Comparison of ENCODE assay signal across 21 mouse cellular contexts in genomic region chr5:73252739-73253138, GRCm38 (mm10). TPM values are rescaled to one million over a fixed set of nuclear protein-coding genes. Genes with fewer than 3 reads are reported as not detected.
A peak's percentile ranks its signal among the peaks of the same experiment; 100 is the strongest.
DNase-seq lines count a peak whose midpoint lies in the region; ATAC-seq and TF ChIP-seq lines count a peak whose summit lies in the region.
"Had no signal": no experiment of that assay in that cellular context is flagged by ENCODE, and none has a peak within 500 bp of the region (broad histone marks: within the 10 kb centered on the region; RNA-seq: fewer than 3 reads in every experiment).

No protein-coding gene starts in this region.

- H3K4me1 ChIP-seq in erythroblast, embryonic 14.5 days (ENCODE audit: control insufficient read depth): peaks cover 75% of the 10 kb centered on the region
- peaks cover 34% of the 10 kb centered on the region for H3K4me1 ChIP-seq in heart, embryonic 15.5 days (replicated peaks)
- peaks cover 20% of the 10 kb centered on the region for H3K4me1 ChIP-seq in liver, postnatal 0 days (ENCODE audit: insufficient read depth)

- H3K36me3 ChIP-seq in erythroblast, embryonic 14.5 days (ENCODE audit: control insufficient read depth): peaks cover 37% of the 10 kb centered on the region
- H3K36me3 ChIP-seq in heart, embryonic 15.5 days: no peaks in the 10 kb centered on the region
- no peaks in the 10 kb centered on the region; the same call in 1 of the 2 replicates for H3K36me3 ChIP-seq in liver, postnatal 0 days (replicated peaks; ENCODE audit: insufficient read depth, low read length)
- H3K36me3 ChIP-seq: limb, embryonic 13.5 days; lung, embryonic 15.5 days; midbrain, embryonic 12.5 days had no signal

- TF ChIP-seq EP300 in liver, postnatal 0 days (IDR thresholded peaks at IDR 0.05; ENCODE audit: low read depth): peak; percentile 61; the same call in 1 of the 2 replicates

- 0 out of 2 replicates have a peak overlapping the region, but pooled peaks have one; percentile 35 for H3K27ac ChIP-seq in heart, embryonic 15.5 days
- no peak overlapping the region for H3K27ac ChIP-seq in liver, postnatal 0 days (ENCODE audit: low read depth)
- H3K27ac ChIP-seq: hindbrain, embryonic 14.5 days; limb, embryonic 13.5 days; lung, embryonic 15.5 days; midbrain, embryonic 12.5 days had no signal

- peak overlapping the region; percentile 37 for H3K4me3 ChIP-seq in erythroblast, embryonic 14.5 days (replicated peaks)
- no peak overlapping the region for H3K4me3 ChIP-seq in heart, embryonic 15.5 days
- no peak overlapping the region for H3K4me3 ChIP-seq in liver, postnatal 0 days (ENCODE audit: low read depth, low read length)
- H3K4me3 ChIP-seq: limb, embryonic 13.5 days; lung, embryonic 15.5 days; midbrain, embryonic 12.5 days had no signal

- DNase-seq in heart, postnatal 4 days: no peak
- DNase-seq in c-Kit-positive CD71-positive TER-119-negative erythroid progenitor cells, embryonic 14.5 days (ENCODE audit: low read depth): peak; percentile 34
- no peak for DNase-seq in liver, postnatal 0 days
- no peak for DNase-seq in layer of hippocampus, postnatal 25 days (ENCODE audit: extremely low spot score in 1 of 2, low spot score in 1 of 2)
- no peak for DNase-seq in layer of hippocampus, adult 9-11 months
- DNase-seq: adrenal gland, postnatal 36 days; cerebellum, adult 9-10 months; gastrocnemius, postnatal 25 days; heart, postnatal 10 days; lung, postnatal 4 days; right cerebral cortex, postnatal 4 days; thymus, postnatal 14 days had no signal

- TF ChIP-seq CTCF in liver, postnatal 0 days (IDR thresholded peaks at IDR 0.05; ENCODE audit: low read depth): no peak

- H3K27me3 ChIP-seq in erythroblast, embryonic 14.5 days (ENCODE audit: control insufficient read depth): no peaks in the 10 kb centered on the region
- H3K27me3 ChIP-seq in heart, embryonic 15.5 days: no peaks in the 10 kb centered on the region
- H3K27me3 ChIP-seq in liver, postnatal 0 days (ENCODE audit: insufficient read depth, low read length): no peaks in the 10 kb centered on the region
- H3K27me3 ChIP-seq: limb, embryonic 13.5 days; lung, embryonic 15.5 days; midbrain, embryonic 12.5 days had no signal

- H3K9ac ChIP-seq in heart, embryonic 15.5 days: no peak overlapping the region
- H3K9ac ChIP-seq in liver, postnatal 0 days (replicated peaks): no peak overlapping the region
- H3K9ac ChIP-seq: hindbrain, embryonic 14.5 days; limb, embryonic 13.5 days; lung, embryonic 15.5 days; midbrain, embryonic 12.5 days had no signal

- ATAC-seq in erythroblast, adult 5-6 weeks (replicated peaks; ENCODE audit: low FRiP score, poor library complexity, severe bottlenecking): no peak
- no peak for ATAC-seq in heart, embryonic 15.5 days (replicated peaks; ENCODE audit: insufficient number of reproducible peaks, insufficient read depth, low FRiP score, low read depth)
- ATAC-seq in liver, postnatal 0 days: no peak
- ATAC-seq: forebrain, embryonic 14.5 days; intestine, postnatal 0 days had no signal

- peak overlapping the region; percentile 16; the same call in 1 of the 2 replicates for H3K4me2 ChIP-seq in heart, embryonic 15.5 days
- H3K4me2 ChIP-seq in liver, postnatal 0 days (ENCODE audit: low read depth, low read length): peak overlapping the region; percentile 42; the same call in 1 of the 2 replicates
- H3K4me2 ChIP-seq: hindbrain, embryonic 14.5 days; limb, embryonic 13.5 days; lung, embryonic 15.5 days; midbrain, embryonic 12.5 days had no signal

- H3K9me3 ChIP-seq in erythroblast, embryonic 14.5 days (ENCODE audit: control insufficient read depth, low read length): no peaks in the 10 kb centered on the region
- no peaks in the 10 kb centered on the region for H3K9me3 ChIP-seq in heart, embryonic 15.5 days (replicated peaks)
- no peaks in the 10 kb centered on the region for H3K9me3 ChIP-seq in liver, postnatal 0 days (ENCODE audit: low read length)
- H3K9me3 ChIP-seq: limb, embryonic 13.5 days; lung, embryonic 15.5 days; midbrain, embryonic 12.5 days had no signal

RNA-seq across cellular contexts. Expression of gene Fryl, which starts 3.7 kb away (rescaled TPM):
- 21.8 and 30.4 TPM in 2 replicates for polyA plus RNA-seq in erythroblast, embryonic 14.5 days (2012)
- 635 and 792 TPM in 2 replicates for total RNA-seq in erythroblast, adult 5-6 weeks (2015; ENCODE audit: low replicate concordance)
- 1,411 and 1,492 TPM in 2 replicates for total RNA-seq in erythroblast, adult 5-6 weeks (2017; ENCODE audit: low replicate concordance)
- polyA plus RNA-seq in heart, embryonic 15.5 days (2015; fragmentation: Nextera tagmentation; extraction: Ambion mirVana): 25.7 and 28.4 TPM in 2 replicates
- 10 to 100 TPM; 57.0 to 57.9 TPM for total RNA-seq in heart, postnatal 4 days (2021)
- 22.8 and 25.8 TPM in 2 replicates for polyA plus RNA-seq in liver, postnatal 0 days (2015; fragmentation: Nextera tagmentation; extraction: Ambion mirVana)
- 10 to 100 TPM; 60.0 to 65.0 TPM for total RNA-seq in layer of hippocampus, postnatal 25 days (2021)

RNA-seq across cellular contexts. Expression of gene Ociad1, which starts 39.8 kb away (rescaled TPM):
- polyA plus RNA-seq in erythroblast, embryonic 14.5 days (2012): 8.0 and 11.4 TPM in 2 replicates
- 69.2 and 94.7 TPM in 2 replicates for total RNA-seq in erythroblast, adult 5-6 weeks (2015; ENCODE audit: low replicate concordance)
- total RNA-seq in erythroblast, adult 5-6 weeks (2017; ENCODE audit: low replicate concordance): 103 and 137 TPM in 2 replicates
- polyA plus RNA-seq in heart, embryonic 15.5 days (2015; fragmentation: Nextera tagmentation; extraction: Ambion mirVana): 237 and 244 TPM in 2 replicates
- total RNA-seq in heart, postnatal 4 days (2021): 100 to 1,000 TPM; 261 to 264 TPM
- 98.7 and 105 TPM in 2 replicates for polyA plus RNA-seq in liver, postnatal 0 days (2015; fragmentation: Nextera tagmentation; extraction: Ambion mirVana)
- total RNA-seq in layer of hippocampus, postnatal 25 days (2021): 100 to 1,000 TPM; 454 to 476 TPM

Comparison
In these comparisons a context has a peak if more than half of its experiments do, and no peak if none do; other contexts are left out.
1. RNA of gene Fryl, which starts 3.7 kb away (total RNA-seq): 635 to 1,492 TPM in erythroblast, adult 5-6 weeks; 60.0 to 65.0 TPM in layer of hippocampus, postnatal 25 days and 57.0 to 57.9 TPM in heart, postnatal 4 days; every median in the first group is over 4 times any median in the second.